Mouse (Mus musculus) forebrain, embryonic 13.5 days (tissue): ENCODE measurements at regions not wholly inside any gene's neighbourhood (a gene's known extent, or its start where the extent isn't known, plus 50 kb on each side); places are given as distances from the start of the nearest gene placed in this dataset.
"Not testable (repeated sequence)": the region's sequence is repeated elsewhere in the genome, so short reads cannot be mapped to it uniquely, and the experiment has no call there.

Experiments
- ATAC-seq: fragments of 200-750 bp; cut with Nextera tagmentation; 2 replicates; pipeline ENCODE4 v1.8.0; 2017
- H3K27ac ChIP-seq: fragments of 300-500 bp; sonication (generic); 2 replicates; pipeline ENCODE4 v1.5.1; 2015; ENCODE audit warnings: inconsistent platforms, mild to moderate bottlenecking, moderate library complexity
- H3K27me3 ChIP-seq: fragments of 300-500 bp; sonication (generic); 2 replicates; pipeline ENCODE4 v1.6.1; 2015; ENCODE audit warnings: mild to moderate bottlenecking, inconsistent platforms
- H3K36me3 ChIP-seq: fragments of 300-500 bp; sonication (generic); 2 replicates; pipeline ENCODE4 v1.6.1; 2015; ENCODE audit warnings: mild to moderate bottlenecking, inconsistent platforms; ENCODE audit not compliant: poor library complexity, severe bottlenecking
- H3K4me1 ChIP-seq: fragments of 300-500 bp; sonication (generic); 2 replicates; pipeline ENCODE4 v1.6.1; 2015; ENCODE audit warnings: inconsistent platforms
- H3K4me2 ChIP-seq: fragments of 300-500 bp; sonication (generic); 2 replicates; pipeline ENCODE4 v1.6.1; 2015; ENCODE audit warnings: inconsistent platforms, mild to moderate bottlenecking, moderate library complexity
- H3K4me3 ChIP-seq: fragments of 300-500 bp; sonication (generic); 2 replicates; pipeline ENCODE4 v1.5.1; 2015; ENCODE audit warnings: mild to moderate bottlenecking, inconsistent platforms
- H3K9ac ChIP-seq: fragments of 300-500 bp; sonication (generic); 2 replicates; pipeline ENCODE4 v1.6.1; 2015; ENCODE audit warnings: mild to moderate bottlenecking, inconsistent platforms
- H3K9me3 ChIP-seq: fragments of 300-500 bp; sonication (generic); replicated peaks from 2 replicates; pipeline ENCODE4 v1.6.1; 2016; ENCODE audit warnings: inconsistent platforms
- WGBS: fragments of 180-500 bp; shearing (Covaris S2); methylation state at CpG from one replicate; pipeline ENCODE4 v1.1.7; 2015; 5-methylcytosine and 5-hydroxymethylcytosine counted together

DNA sequence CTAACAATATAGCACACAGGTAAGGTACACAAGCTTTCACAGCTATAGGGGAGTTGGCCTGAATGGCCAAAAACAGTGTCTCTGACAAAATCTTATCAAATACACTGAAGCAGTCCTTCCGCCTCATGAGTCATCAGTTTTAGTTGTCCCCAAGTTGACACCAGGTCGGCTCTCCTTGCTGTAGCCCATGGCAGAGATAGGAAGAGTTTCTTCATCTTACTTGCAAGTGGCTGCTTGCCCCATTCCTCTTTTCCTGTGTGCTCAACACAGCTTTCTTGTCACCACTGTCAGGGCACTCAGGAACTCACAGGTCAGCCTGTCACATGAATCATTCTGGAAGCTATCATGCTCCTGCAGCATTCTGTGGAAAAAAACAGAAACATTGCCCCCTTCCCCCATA, 77.1 kb downstream of the Olfr721-ps1 start:
- H3K36me3 ChIP-seq, H3K27me3 ChIP-seq, H3K4me3 ChIP-seq, H3K9ac ChIP-seq, H3K4me1 ChIP-seq, H3K9me3 ChIP-seq, H3K27ac ChIP-seq, H3K4me2 ChIP-seq, ATAC-seq: not testable (repeated sequence)
- 93% methylated on average over 2 of the region's 2 CpGs for WGBS

DNA sequence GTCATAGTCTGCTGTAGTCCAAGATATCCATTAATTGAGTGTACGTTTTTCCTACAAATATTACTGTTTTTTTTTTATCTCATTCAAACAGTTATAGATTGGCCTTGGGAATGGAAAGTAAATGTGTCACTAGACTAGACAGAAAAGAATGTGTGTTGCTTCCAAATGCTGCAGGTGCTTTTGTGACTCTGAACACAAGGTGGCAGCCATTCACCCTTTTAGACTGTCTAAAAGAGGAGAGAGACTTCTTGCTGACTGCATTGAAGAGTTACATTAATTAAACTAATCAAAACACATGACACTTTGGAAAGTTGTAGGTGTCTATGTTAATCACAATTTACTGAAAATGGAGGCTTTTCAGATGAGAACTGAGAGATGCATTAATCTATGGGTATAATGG, 80.7 kb downstream of the Olfr721-ps1 start:
- no peak overlapping the region for H3K4me3 ChIP-seq
- no peaks in the 10 kb centered on the region for H3K36me3 ChIP-seq
- no peaks in the 10 kb centered on the region for H3K9me3 ChIP-seq
- no peaks in the 10 kb centered on the region for H3K4me1 ChIP-seq
- no peak overlapping the region for H3K27ac ChIP-seq
- 83% methylated on average over 1 of the region's 1 CpGs for WGBS
- ATAC-seq: peak; percentile 45; the same call in 1 of the 2 replicates
- H3K9ac ChIP-seq: no peak overlapping the region
- H3K27me3 ChIP-seq: no peaks in the 10 kb centered on the region
- no peak overlapping the region for H3K4me2 ChIP-seq

DNA sequence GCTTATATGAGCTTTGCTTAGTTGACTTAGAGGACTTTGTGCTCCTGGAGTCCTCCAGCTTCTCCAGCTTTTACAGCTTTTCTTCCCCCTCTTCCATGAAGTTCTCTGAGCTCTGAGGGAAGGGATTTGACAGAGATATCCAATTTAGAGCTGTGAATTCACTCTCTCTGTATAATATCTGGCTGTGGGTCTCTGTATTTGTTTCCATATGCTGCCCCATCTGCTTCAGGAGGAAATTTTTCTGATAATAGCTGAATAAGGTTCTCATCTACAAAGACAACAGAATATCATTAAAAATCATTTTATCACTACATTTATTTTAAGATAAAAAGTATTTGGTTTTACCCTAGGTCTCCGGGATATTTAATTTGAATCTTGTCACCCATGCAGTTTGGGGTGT, 85.3 kb downstream of the Olfr721-ps1 start:
- Histone ChIP-seq H3K4me1 (no peaks in the 10 kb centered on the region), H3K9me3 (no peaks in the 10 kb centered on the region), H3K4me2 (no peak overlapping the region), H3K27ac (no peak overlapping the region), H3K27me3 (no peaks in the 10 kb centered on the region), H3K9ac (no peak overlapping the region), H3K36me3 (no peaks in the 10 kb centered on the region), H3K4me3 (no peak overlapping the region)
- no peak for ATAC-seq
- 93% methylated on average over 1 of the region's 1 CpGs for WGBS

DNA sequence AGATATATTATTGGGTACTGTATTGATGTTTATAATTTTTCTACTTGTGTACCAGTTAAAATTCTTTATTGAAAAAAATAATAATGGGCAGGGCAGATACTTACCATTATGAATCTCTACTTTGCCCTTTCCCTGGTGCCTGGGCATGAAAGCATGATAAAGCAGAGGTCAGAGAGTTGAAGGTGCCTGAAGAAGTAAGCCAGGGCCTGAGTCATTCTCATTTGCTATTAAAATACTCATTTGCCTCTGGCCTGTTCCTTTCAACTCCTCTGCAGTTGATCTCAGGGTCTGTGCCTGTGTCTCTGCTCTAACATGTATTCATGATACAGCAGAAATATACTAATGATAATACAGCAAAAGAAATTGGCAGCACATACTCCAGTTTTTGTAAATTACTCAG, 89.4 kb downstream of the Olfr721-ps1 start:
- Histone ChIP-seq H3K27ac (no peak overlapping the region), H3K9ac (no peak overlapping the region), H3K36me3 (no peaks in the 10 kb centered on the region), H3K4me2 (no peak overlapping the region), H3K27me3 (no peaks in the 10 kb centered on the region), H3K4me1 (no peaks in the 10 kb centered on the region), H3K9me3 (no peaks in the 10 kb centered on the region), H3K4me3 (no peak overlapping the region)
- ATAC-seq: no peak

DNA sequence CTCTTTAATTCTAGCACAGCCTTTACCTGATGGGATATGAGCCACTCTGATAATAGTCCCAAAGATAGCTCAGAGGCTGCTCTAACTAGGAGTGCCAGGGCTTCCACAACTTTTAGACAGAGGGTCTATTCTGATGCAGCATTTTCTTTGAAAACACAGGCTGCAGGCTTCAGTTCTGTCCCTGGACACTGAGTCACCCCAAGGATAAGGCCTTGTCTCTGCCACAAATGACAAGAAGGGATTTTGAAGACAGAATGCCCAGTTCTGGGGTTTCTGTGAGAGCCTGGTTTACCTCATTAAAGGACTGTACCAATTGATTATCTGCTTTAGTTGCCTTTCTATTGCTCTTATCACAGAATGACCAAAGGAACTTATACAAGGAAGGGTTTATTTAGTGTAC, 90.9 kb downstream of the Olfr721-ps1 start:
- Histone ChIP-seq H3K27me3 (no peaks in the 10 kb centered on the region), H3K9me3 (no peaks in the 10 kb centered on the region), H3K36me3 (no peaks in the 10 kb centered on the region), H3K27ac (no peak overlapping the region), H3K4me3 (no peak overlapping the region), H3K4me1 (no peaks in the 10 kb centered on the region), H3K4me2 (no peak overlapping the region), H3K9ac (no peak overlapping the region)
- ATAC-seq: no peak

DNA sequence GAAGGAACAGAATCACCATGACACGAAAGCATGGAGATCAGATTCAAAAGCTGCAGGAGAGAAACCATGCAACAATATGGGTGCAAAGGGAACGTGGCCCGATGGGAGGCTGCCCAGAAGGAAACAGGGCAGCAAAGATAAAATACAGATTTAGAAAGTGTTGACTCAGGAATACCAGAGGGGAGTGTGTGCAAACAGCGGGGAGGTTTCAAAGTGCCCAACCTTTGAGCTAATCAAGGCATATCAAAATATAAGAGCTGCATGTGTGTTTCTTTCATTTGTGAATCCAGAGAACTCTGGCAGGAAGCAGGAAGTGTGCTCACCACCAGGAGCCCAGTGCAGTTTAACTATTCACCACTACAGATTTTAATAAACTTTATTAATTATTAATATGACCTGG, 110.8 kb downstream of the Olfr721-ps1 start:
- no peaks in the 10 kb centered on the region for H3K9me3 ChIP-seq
- no peak overlapping the region for H3K4me2 ChIP-seq
- no peak overlapping the region for H3K9ac ChIP-seq
- no peaks in the 10 kb centered on the region for H3K27me3 ChIP-seq
- ATAC-seq: no peak
- H3K4me1 ChIP-seq: no peaks in the 10 kb centered on the region
- no peak overlapping the region for H3K4me3 ChIP-seq
- no peaks in the 10 kb centered on the region for H3K36me3 ChIP-seq
- 92% methylated on average over 4 of the region's 4 CpGs for WGBS
- H3K27ac ChIP-seq: no peak overlapping the region

DNA sequence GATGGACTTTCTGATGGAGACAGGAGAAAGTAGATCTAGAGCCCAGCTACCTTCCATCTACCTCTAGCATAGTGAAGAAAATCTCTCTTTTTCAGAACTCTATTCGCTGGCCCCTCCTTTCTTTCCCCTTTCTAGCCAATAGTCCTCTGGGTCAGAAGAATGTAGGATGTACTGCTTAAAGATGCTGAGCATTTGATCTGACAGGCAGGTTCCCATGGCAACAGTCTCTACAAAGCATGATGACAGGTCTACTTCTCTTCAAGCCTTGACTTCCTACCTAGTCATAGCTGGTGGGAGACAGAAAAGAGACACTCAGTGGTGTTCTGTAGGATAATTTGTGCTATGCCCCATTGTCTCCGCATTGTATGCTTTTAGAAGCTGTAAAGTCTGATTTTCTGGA, 112.0 kb downstream of the Olfr721-ps1 start:
- H3K27ac ChIP-seq: no peak overlapping the region
- no peak overlapping the region for H3K4me3 ChIP-seq
- no peaks in the 10 kb centered on the region for H3K27me3 ChIP-seq
- H3K36me3 ChIP-seq: no peaks in the 10 kb centered on the region
- no peak overlapping the region for H3K9ac ChIP-seq
- no peaks in the 10 kb centered on the region for H3K9me3 ChIP-seq
- WGBS: 81% methylated on average over 2 of the region's 2 CpGs
- no peak overlapping the region for H3K4me2 ChIP-seq
- H3K4me1 ChIP-seq: no peaks in the 10 kb centered on the region
- no peak for ATAC-seq

DNA sequence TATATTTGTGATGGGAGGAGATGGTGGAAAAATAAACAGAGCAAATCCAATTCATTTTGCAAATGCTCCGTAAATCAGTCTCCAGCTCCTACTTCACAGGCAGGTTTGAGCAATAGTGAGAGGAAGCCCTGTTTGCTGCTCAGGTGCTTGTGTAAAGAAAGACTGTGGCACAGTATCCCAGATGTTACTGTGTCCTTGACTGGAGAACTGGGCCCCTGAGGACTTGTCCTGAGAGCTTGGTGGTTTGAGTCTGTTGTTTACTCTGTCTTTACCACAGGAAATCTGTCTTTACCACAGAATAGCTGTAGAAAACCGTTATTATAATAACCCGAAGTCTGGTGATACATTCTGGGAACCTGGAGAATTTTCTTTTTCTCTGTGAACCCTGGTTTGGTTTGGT, 112.4 kb downstream of the Olfr721-ps1 start:
- H3K27ac ChIP-seq: no peak overlapping the region
- H3K27me3 ChIP-seq: no peaks in the 10 kb centered on the region
- no peak overlapping the region for H3K9ac ChIP-seq
- 89% methylated on average over 3 of the region's 3 CpGs for WGBS
- no peaks in the 10 kb centered on the region for H3K4me1 ChIP-seq
- ATAC-seq: no peak
- H3K9me3 ChIP-seq: no peaks in the 10 kb centered on the region
- no peak overlapping the region for H3K4me2 ChIP-seq
- H3K36me3 ChIP-seq: no peaks in the 10 kb centered on the region
- no peak overlapping the region for H3K4me3 ChIP-seq

DNA sequence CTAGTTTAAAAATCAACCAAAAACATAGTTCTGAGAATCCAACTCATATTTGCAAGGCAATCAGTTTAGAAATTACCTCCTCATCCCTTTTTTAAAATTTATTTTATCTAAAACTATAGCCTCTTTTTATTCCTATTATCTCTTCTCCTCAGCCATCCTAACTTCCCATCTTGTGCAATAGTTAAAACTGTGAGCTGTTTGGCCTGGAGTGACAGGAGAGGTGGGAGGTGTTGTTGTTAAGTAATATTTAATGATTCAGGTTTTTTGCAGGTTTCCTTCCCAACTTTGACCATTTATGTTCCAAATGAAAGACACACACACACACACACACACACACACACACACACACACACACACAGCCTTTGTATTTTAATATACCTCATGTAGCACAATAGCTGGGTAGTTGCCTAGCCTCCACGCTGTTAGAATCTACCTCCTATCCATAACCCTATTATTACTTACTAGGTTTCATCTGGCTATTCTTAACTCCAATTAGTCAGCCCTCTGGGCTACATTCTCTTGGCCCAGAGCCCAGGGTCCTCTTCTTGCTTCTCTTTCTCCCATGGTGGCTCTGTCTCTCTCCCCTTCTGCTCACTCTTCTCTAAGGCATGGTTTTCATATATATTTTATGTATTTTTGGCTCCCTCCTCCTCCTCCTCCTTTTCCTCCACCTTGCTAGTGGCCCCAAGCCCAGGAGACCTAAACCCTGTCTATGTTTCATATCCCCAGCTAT, 113.5 kb downstream of the Olfr721-ps1 start:
- Histone ChIP-seq H3K4me2 (no peak overlapping the region), H3K27me3 (no peaks in the 10 kb centered on the region), H3K4me1 (no peaks in the 10 kb centered on the region), H3K4me3 (no peak overlapping the region), H3K27ac (no peak overlapping the region), H3K9ac (no peak overlapping the region), H3K9me3 (no peaks in the 10 kb centered on the region), H3K36me3 (no peaks in the 10 kb centered on the region)
- no peak for ATAC-seq
- 39% methylated on average over 1 of the region's 1 CpGs for WGBS

DNA sequence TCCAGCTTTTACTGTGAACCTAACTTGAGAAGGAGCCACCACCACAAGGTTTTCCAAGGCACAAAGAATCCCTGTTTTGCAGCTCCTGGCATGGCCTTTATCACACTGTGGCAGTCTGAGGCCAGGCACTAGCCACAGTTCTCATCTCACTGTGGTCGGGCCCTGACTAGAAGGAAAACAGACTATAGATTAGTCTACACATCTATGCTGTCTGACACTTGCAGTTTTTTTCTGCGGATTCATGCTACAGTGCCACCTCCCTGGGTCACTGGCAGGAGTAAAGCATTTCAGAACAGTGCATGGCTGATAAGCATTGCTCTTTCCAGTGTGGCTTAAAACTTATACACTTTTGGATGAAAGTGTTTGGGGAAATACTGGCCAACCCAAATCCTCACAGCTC, 114.3 kb downstream of the Olfr721-ps1 start:
- Histone ChIP-seq H3K27me3 (no peaks in the 10 kb centered on the region), H3K9me3 (no peaks in the 10 kb centered on the region), H3K27ac (no peak overlapping the region), H3K36me3 (no peaks in the 10 kb centered on the region), H3K4me3 (no peak overlapping the region), H3K9ac (no peak overlapping the region), H3K4me1 (no peaks in the 10 kb centered on the region), H3K4me2 (no peak overlapping the region)
- no peak for ATAC-seq
- WGBS: 85% methylated on average over 2 of the region's 2 CpGs

DNA sequence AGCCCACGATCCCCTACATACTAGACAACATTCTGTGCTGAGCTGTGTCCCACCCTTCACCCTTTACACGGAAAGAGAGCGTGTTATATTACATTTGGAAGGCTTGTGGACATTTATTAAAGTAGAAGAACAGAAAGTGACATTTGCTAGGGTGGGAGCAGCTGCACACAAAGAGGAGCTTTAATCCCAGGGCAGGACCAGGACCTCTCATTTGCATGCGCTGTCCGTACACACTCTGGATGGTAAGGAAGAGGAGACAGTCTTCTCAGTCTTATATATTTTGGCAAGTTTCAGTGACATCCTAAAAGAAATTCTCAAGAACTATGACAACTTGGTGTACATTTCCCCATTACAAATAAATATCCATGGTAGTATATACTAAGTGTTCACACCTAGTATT, 114.8 kb downstream of the Olfr721-ps1 start:
- ATAC-seq: no peak
- Histone ChIP-seq H3K36me3 (no peaks in the 10 kb centered on the region), H3K27me3 (no peaks in the 10 kb centered on the region), H3K27ac (no peak overlapping the region), H3K9me3 (no peaks in the 10 kb centered on the region), H3K4me2 (no peak overlapping the region), H3K4me3 (no peak overlapping the region), H3K4me1 (no peaks in the 10 kb centered on the region), H3K9ac (no peak overlapping the region)
- 83% methylated on average over 5 of the region's 5 CpGs for WGBS

DNA sequence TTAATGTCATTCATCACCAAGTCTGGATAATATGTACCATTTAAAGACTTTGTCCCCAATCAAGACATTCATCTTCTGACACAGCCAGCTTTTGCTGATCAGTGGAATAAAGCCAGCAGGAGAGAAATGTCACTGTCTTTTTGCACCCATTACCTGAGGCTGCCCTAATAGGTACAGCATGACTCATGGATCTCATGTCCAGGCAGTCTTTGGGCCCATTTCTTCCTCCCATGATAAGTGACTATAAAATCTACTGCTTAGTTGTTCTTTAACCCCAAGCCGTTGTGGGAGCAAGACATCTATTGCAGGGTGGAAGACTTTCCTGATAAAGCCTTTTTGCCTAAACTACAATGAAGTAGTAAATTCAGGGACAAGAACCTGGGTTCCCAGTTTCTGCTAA, 116.9 kb downstream of the Olfr721-ps1 start:
- H3K27ac ChIP-seq: no peak overlapping the region
- 95% methylated on average over 1 of the region's 1 CpGs for WGBS
- no peaks in the 10 kb centered on the region for H3K4me1 ChIP-seq
- H3K4me2 ChIP-seq: no peak overlapping the region
- no peak overlapping the region for H3K9ac ChIP-seq
- ATAC-seq: no peak
- H3K27me3 ChIP-seq: no peaks in the 10 kb centered on the region
- H3K9me3 ChIP-seq: no peaks in the 10 kb centered on the region
- no peak overlapping the region for H3K4me3 ChIP-seq
- H3K36me3 ChIP-seq: no peaks in the 10 kb centered on the region

DNA sequence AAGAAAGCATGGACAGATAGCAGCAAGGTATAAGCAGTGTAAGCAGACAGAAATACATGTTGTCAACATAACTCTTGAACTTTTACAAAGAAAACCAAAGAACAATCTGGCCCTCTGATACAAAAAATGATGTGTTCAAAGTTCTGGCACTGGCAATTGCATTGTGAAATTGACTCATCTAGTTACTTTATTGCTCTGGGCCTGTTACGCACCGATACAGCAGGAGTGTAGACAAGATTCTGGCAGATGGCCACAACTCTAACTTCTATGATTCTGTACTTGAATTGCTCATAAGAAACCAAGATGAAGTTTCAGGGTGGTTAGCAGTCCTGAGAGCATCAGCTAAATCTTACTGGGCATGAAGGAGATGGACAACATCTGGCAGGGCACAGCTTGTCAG, 117.7 kb downstream of the Olfr721-ps1 start:
- H3K9me3 ChIP-seq: no peaks in the 10 kb centered on the region
- H3K36me3 ChIP-seq: no peaks in the 10 kb centered on the region
- ATAC-seq: no peak
- H3K4me1 ChIP-seq: no peaks in the 10 kb centered on the region
- H3K9ac ChIP-seq: no peak overlapping the region
- H3K27me3 ChIP-seq: no peaks in the 10 kb centered on the region
- WGBS: 94% methylated on average over 2 of the region's 2 CpGs
- H3K4me3 ChIP-seq: no peak overlapping the region
- H3K27ac ChIP-seq: no peak overlapping the region
- no peak overlapping the region for H3K4me2 ChIP-seq
